Mouse (Mus musculus) T-helper 17 cell (primary cell): ENCODE results near the gene Farsb.
"Not testable (repeated sequence)": the region's sequence is repeated elsewhere in the genome, so short reads cannot be mapped to it uniquely, and the experiment has no call there.

Source experiments
- in situ Hi-C, 2 experiments: fragments of 300-600 bp; cut with MboI, MseI; formaldehyde crosslinking; loops; 1 replicate in 1 of 2; 2 replicates in 1 of 2; pipeline ENCODE4 v1.15.1; 2025; ENCODE audit warnings: high pct_unique_total_duplicates in 2 of 2

Farsb gene

DNA sequence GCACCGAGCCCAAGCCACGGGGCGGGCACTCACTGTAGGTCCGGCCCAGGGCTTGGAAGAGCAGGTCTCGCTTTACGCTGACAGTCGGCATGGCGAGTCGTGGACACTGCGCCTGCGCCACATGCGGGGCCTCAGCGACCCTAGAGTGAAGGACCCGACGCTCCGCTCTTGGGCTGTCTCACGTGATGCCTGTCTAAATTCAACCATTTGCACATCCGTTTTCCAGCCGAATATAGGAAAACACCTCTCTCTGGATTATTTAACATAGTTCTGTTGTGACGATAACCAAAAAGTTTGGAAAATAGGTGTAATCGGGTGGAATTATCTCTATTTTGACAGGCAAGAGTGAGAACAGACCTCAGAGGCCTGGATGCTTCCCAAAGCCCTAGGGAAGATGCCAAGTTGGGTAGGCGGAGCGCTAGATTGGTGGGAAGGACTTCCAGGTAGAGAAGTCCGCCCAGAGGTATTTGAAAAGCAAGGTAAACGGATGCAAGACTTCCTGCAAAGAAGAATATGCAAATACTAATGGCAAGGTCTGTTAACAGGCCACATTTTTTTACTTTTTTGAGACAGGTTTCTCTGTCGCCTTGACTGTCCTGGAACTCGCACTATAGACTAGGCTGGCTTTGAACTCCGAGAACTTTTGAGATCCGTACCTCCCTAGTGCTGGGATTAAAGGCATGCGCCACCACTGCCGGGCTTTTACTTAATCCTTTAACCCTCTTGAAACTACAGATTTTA lies at the start of gene Farsb:
TSS of gene Farsb (minus strand) at position 146 of the 741 bp plus-strand sequence.
- in situ Hi-C loops = no loop called here

DNA sequence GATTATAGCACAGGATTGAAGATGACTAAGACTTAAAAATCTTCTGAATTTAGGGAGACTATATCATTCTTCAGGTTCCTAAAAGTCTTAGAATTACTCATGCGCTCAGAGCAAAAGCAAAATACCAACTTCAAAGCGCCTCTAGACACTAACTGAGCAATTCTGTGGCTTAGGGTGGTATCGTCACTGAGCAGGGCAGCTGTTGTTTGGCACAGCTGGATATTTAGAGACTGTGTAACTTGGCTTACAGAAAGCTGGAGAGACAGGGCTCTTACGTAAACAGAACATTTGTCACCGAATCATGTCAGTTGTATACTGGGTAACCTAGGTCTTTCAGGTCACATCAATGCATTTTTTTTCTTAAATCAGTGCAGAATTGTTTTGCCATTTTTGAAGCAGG lies 49.7 kb upstream of the Farsb start:
- in situ Hi-C loops = loop anchor here (5.0 to 25.0 kb wide), 5 partner anchors 119 to 1224 kb away; partner anchors contain the start of genes Acsl3 (in 1 of the 2) and Utp14b (in 1 of the 2)

DNA sequence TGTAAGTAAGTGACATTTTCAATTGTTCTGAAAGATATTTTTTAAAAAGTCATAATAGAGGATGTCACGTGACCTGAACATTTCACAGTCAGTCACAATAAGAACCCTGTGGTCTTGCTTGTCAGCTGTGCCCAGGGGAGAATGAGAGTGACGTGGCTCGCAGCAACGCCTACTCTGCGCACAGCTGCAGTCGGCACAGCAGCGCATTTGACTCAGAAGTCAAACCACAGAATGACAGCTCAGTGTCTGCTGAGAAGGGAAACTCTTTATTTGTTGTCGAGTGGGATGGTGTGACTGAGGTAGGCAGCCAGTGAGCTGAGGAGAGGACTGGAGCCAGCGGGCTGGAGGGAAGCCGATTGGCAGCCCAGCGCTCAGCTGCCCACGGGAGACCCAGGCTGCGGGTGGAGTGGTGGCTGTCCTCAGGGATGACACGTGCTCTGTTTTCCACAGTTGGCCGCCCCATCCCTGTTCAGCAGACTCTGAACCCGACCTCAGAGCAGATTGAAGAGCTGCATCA lies 48.9 kb upstream of the Farsb start:
- in situ Hi-C loops = loop anchor here (5.0 to 25.0 kb wide), 5 partner anchors 120 to 1225 kb away; partner anchors contain the start of genes Acsl3 (in 1 of the 2) and Utp14b (in 1 of the 2)

DNA sequence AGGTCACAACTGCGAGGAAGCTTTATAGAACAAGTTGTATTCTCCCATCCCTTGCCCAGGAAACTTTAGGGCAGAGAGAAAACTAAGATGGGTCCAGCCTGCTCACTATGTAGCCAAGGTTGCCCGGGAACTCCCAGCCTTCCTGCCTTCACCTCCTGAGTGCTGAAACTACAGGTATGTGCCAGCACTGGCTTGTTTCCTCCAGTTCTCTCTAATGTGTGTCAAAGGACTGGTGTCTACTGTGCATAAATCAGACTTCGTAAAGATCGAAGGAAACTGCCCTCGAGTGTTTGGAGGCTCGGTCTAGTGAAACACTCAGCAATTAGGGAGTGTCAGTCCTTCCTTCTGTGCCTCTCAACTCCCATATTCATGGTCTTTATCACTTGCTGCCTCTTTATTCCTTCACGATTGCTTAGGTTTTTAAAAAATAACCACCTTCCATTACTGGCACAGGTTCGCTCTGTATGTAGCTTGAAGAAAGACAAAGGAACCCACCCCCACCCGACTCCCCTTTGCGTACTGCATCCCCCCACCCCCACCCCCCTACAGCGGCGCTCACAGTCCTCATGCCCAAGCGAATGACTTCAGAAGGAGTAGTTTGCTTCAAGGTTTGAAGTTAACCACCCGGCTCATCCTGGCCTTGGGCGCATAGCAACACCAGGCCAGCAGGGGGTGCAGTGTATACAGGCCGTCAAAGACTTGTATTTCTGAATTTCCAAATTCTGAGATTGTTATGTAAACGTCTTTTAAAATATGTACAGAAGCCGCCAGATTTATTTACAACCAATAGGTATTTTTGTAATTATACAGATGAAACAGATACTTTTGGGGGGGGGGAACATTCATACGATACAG lies 47.8 kb upstream of the Farsb start:
- in situ Hi-C loops = loop anchor here (5.0 to 25.0 kb wide), 5 partner anchors 121 to 1226 kb away; partner anchors contain the start of genes Acsl3 (in 1 of the 2) and Utp14b (in 1 of the 2)

DNA sequence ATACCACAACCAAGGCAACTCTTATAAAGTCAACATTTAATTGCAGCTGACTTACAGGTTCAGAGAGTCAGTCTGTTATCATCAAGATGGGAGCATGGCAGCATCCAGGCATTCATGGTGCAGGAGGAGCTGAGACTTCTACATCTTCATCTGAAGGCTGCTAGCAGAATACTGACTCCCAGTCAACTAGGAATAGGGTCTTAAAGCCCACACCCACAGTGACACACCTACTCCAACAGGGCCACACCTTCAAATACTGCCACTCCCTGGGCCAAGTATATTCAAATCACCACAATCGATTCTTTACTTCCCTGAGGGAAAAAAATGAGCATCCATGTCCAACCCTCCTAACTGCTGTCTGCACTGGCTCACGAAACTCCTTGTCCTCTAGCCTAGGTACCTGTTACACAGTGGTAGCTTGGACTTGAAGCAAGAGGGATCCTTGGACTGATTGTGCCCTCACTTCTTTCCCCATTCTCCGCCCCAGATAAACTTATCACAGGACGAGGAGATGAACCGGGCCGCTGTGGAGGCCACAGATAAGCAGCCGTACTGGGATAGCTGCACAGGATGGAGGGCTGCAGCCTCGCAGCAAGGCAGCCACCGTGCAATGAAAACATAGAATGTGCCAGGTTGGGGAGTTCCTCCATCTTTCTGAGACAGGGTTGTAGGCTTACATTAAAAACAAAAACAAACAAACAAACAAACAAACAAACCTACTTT lies 45.9 kb upstream of the Farsb start:
- in situ Hi-C loops = loop anchor here (5.0 to 25.0 kb wide), 5 partner anchors 123 to 1228 kb away; partner anchors contain the start of genes Acsl3 (in 1 of the 2) and Utp14b (in 1 of the 2)

DNA sequence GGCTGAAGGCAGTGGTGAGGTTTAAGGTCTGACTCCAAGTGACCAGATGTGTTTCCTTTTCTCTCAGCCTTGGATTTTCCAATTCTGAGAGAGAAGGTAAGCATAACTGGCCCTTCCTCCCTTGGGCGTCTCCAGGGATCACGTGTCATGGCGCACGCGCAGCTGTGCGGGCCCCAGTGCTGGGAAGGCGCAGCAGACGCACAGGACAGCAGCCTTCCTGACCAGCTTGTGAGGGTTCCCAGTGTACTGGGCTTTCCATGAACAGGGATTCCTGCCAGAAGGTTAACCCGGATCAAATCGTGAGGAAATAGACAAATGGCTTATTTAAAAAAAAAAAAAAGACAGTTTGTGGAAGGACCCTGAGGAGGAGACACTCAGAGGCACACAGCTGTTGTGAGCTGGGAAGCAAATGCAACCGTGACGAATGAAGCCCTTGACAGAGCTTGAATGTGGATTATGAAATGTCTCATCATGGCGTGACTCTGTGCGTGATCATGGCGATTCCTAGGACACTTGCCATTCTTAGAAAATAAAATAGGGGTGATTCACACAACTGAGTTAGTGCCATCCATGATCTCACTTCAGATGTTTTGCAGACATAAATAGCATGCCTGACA lies 43.6 kb upstream of the Farsb start:
- in situ Hi-C loops = loop anchor here (10.0 to 25.0 kb wide), 3 partner anchors 193 to 1230 kb away; no protein-coding TSS in a partner anchor

DNA sequence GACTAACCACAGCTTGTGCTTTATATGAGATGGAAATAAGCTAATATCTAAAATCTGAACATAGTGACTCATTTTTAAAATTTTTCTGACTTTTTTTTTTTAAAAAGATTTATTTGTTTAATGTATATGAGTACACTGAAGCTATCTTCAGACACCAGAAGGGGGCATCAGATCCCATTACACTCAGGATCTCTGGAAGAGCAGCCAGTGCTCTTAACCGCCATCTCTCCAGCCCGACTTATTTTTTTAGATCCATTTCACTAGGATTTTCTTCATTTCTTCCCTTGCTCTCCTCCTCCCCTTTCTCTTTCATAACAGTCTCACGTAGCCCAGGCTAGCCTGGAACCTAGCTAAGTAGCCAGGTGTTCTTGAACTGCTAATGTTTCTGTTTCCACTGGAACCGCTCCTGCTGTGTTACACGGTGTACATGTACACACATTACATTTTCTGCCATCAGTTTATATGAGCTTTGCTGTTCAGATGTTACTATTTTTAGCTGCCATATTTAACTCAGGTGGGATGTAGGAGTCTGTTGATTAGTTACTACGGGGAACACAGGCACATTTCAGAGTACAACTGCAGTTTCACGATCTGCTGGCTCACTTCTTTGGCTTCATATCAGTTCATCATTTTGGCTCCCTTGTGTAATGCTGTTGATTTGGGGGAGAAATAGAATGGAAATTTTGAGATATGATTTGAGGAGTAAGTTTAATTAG lies 42.0 kb upstream of the Farsb start:
- in situ Hi-C loops = loop anchor here (10.0 to 25.0 kb wide), 3 partner anchors 194 to 1232 kb away; no protein-coding TSS in a partner anchor

DNA sequence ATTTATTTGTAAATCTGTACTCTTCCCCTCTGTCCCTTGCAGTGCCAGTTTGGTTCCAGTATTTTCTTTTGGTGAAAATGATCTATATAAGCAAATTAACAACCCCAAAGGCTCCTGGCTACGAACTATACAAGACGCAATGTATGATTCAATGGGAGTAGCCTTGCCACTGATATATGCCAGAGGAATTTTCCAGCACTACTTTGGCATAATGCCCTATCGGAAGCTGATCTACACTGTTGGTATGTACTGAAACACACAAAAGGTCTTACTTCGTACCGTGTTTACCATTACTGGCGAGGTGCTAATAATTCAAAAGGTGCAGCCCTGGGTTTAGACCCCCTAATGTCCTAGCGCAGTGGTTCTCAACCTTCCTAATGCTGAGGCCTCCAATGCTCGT lies 40.3 kb upstream of the Farsb start:
- in situ Hi-C loops = loop anchor here (10.0 to 25.0 kb wide), 3 partner anchors 554 to 1233 kb away; no protein-coding TSS in a partner anchor

DNA sequence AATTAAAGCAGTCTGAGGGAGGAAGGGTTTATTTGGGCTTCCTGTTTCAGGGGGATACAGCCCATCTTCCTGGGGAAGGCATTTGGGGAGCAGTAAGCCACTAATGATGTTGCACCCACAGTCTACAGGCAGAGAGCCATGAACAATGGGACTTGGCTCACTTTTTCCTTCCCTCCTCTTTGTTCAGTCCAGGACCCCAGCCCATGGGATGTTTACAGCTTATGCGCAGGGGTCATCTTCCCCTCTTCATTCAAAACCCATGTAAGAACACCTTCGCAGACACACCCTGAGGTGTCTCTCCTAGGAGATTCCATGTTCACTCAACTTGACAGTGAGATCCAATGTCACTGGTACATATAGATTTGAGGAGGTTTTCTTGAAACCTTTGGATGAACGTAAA lies 39.7 kb upstream of the Farsb start:
- in situ Hi-C loops = loop anchor here (10.0 to 25.0 kb wide), 3 partner anchors 554 to 1234 kb away; no protein-coding TSS in a partner anchor

DNA sequence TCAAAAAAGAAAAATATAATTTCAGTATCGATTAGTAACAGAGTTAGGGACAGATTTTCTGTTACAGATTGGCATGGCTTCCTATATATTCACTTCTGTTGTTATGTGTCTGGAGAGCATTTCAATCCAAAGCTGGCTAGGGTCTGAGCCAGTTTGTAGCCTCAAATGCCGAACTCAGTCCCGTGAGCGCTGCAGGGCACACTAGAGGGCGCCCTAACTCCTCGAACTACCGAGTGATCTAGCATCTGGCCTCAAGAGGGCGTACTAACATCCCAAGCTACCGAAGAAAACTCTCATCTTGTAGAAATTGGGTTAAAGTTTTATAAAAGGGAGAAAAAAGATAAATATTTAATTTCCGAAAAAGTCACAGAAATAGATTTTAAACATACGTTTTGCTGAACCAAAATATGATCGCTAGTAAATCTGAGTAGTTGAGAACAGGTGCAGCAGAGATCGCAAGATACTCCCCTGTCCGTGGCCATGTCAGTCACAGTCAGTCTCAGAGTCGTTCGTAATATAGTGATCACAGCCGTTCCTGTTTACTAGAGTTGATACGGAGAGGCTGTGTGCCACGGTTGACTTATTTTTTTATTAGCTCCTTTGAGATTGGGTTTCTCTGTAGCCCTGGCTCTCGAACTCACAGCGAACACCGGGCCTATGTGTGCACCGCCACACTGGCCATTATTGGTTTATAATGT lies 36.6 kb upstream of the Farsb start:
- in situ Hi-C loops = loop anchor here (10.0 to 25.0 kb wide), 3 partner anchors 551 to 1237 kb away; no protein-coding TSS in a partner anchor

DNA sequence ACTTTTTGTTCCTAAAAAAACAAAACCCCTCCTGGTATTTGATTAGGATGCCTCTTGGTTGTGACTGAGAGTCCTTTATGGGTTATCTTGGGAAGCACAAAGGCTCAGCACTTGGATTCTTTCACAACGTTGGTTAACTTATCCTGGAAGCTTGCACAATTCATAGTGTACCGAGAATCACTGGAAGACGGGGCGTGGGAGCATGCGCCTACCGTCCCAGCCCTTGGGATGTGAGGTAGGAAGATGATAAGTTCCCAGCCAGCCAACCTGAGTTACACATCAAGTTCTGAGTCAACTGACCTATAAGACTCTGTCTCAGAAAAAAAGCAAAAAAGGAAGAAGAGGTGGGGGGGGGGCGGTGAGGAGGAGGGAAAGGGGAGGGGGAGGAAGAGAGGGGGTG lies 30.2 kb upstream of the Farsb start:
- in situ Hi-C loops = no loop called here

DNA sequence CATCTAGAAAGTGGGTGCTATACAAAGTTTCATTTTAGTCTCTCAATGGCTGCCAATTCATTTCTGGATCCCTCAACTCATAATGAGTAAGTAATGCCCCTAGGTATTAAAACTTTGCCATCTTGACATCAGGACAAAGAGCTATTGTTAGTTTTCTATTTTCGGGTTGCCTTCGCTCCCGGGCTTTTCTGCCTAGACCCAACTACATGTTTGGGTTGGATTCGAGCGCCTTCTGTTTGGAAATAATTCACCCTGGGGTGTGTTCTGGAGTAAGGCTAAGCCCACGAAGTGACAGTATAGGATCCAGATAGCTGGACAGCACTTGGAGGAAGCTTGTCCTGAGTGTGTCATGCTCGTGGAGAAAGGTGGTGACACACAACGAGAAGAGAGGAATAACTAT lies 24.1 kb upstream of the Farsb start:
- in situ Hi-C loops = no loop called here

DNA sequence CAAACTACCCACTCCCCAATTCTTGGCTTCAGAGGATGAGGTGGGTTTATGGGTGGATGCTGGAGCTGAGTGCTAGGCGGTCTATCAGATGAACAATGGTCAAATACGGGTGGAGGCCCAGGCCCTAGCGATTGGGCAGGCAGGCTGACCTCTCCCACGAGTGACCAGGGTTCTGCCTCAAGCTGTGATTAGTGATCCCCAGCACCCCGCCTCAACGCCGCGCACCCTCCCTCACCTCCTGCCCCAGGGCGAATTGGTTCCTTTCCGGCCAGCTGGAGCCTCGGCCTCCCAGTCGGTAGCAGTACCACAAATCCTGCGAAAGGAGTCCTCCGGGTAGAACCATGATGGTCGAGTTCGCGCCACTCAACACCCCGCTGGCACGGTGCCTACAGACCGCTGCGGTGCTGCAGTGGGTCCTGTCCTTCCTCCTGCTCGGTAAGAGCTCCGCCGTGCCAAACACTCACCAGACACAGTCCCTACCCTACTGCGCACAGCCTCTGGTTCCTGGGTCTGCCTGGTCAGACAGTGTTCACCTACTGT lies 23.0 kb upstream of the Farsb start, which contains the start of gene BC035947:
TSS of gene BC035947 (minus strand) at position 538 of the 540 bp plus-strand sequence.
- in situ Hi-C loops = no loop called here

DNA sequence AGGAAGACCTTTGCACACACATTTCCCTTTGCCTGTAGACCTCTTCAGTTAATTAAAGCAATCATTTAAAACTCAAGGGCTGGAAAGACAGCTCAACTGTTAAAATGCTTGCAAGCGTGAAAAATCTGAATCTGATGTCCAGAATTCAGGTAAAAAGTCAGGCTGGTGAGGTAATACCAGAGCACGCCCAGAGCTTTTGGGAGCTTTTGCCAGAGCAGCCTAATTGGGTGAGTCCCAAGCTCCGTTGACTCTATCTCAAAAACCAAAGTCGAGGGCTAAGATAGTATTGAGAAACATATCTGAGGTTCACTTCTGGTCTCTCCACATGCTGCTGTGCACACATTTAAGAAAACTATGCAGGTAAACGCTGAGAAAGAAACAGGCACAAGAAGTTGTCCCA lies 22.2 kb upstream of the Farsb start, which contains the start of gene Mogat1:
TSS of gene Mogat1 (plus strand) at position 130 of the 400 bp plus-strand sequence.
- in situ Hi-C loops = no loop called here

DNA sequence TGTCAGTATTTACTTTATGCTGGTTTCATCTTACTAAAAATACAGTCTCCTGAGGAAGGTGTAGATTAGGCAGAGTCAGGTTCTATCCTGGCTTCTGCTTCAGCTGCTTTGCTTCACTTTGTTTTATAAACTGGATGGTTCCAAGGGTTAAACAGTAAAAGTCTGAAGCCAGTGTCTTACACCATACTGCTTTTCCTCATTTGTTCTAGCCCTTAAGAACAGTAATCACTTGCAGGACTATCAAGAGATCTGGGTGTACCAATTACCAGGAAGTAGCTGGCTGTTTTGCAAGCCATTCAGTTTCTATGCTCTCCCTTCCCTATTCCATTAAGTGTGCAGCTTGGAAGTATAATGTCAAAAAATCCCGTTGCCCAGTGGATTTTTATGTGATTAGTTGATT lies 18.4 kb upstream of the Farsb start:
- in situ Hi-C loops = no loop called here

DNA sequence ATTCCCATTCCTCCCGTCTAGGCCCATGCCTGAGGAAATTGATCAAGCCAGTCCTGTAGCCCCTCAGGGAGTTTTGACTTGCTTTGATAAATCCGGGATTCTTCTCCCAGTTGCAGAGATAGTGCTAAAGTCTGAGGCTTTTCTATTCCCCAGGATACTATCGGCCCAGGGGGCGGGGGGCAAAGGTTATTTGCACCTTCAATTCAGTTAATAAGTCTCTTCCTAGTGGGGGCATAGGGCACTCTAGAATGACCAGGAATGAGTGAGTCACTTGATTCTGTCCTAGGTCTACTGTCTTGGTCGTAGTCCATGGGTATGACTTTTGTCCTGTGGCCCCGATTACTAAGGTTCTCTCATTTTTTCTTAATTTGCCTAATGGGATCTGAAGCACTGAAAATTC lies 13.8 kb upstream of the Farsb start:
- in situ Hi-C loops = no loop called here

DNA sequence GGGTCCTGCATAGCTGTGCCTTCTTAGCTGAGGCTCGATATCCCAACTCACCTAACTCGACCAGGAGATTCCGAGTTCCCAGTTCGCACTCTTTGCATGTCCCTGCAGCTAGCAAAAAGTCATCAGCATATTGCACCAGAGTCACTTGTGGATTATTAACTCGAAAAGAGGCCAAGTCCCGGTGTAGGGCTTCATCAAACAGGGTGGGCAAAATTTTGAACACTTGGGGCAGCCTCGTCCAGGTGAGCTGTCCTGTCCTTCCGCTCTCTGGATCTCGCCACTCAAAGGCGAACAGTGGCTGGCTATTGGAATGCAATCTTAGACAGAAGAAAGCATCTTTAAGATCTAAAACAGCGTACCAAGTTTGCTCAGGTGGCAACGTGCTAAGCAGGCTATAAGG lies 13.2 kb upstream of the Farsb start:
- in situ Hi-C loops = not testable (repeated sequence)

DNA sequence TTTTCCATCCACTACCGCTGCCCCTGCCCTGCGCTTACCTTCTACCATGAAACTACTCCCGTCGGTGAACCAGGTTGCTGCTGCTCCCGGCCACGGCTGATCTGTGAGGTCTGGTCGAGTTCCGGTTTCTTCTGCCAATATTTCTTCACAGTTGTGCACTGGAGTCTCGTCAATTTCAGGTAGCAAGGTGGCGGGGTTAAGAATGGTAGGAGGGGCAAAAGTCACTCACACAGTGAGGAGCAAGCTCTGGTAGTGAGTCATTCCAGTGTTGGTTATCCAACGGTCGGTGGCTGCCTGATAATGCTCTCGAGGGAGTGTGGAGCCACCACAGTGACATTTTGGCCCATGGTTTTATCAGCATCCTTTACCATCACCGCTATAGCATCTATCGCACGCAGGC lies 12.3 kb upstream of the Farsb start:
- in situ Hi-C loops = no loop called here

DNA sequence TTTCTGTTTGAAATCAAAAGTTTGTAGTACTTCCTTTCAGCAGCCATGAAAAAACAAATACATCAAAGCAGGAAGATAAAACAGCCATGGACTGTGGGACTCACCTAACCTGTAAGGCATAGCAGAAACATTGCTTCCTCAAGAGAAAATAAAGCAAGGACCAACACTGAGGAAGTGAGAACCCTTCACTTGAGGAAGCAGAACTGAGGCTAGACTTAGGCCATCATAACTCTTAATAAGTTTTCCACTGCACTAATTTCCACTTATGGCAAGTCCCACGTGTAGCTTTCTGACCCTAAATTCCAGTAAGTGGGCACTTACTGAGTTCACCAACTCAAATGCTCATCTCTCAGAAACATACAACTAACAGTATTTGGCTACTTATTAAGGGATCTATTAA lies 1.4 kb upstream of the Farsb start:
- in situ Hi-C loops = no loop called here
